Mouse (Mus musculus) MEL (cell line): ENCODE results near the gene Fabp7. TPM values are rescaled to one million over a fixed set of nuclear protein-coding genes. Genes with fewer than 3 reads are reported as not detected.

ENCODE experiments used
- DNase-seq: peaks from one replicate; pipeline ENCODE4 v3.0.0; 2011; ENCODE audit warnings: low read depth, low spot score
- H3K27ac ChIP-seq: 2 replicates; pipeline ENCODE4 v1.5.1; 2012; ENCODE audit warnings: low read depth, mild to moderate bottlenecking, control low read depth, low read length, moderate library complexity; ENCODE audit not compliant: control insufficient read depth
- H3K27me3 ChIP-seq, 2 experiments: fragments of 150-350 bp in 1 of 2; sonication (generic) in 1 of 2; 2 replicates each; pipeline ENCODE4 v1.6.1; 2012; ENCODE audit warnings: low read length in 2 of 2, mild to moderate bottlenecking in 2 of 2, improper control_type of control experiment in 1 of 2, moderate library complexity in 1 of 2; ENCODE audit not compliant: insufficient read depth in 2 of 2, control insufficient read depth in 1 of 2
- H3K36me3 ChIP-seq, 2 experiments: 2 replicates each; pipeline ENCODE4 v1.6.1; 2012 to 2014; ENCODE audit warnings: low read length in 2 of 2, improper control_type of control experiment in 1 of 2, inconsistent platforms in 1 of 2, mild to moderate bottlenecking in 1 of 2; ENCODE audit not compliant: insufficient read depth in 2 of 2, control insufficient read depth in 1 of 2
- H3K4me1 ChIP-seq, 2 experiments: fragments of 150-350 bp in 1 of 2; sonication (generic) in 1 of 2; 2 replicates each; pipeline ENCODE4 v1.6.1; 2012; ENCODE audit warnings: low read length in 2 of 2, improper control_type of control experiment in 1 of 2, mild to moderate bottlenecking in 1 of 2; ENCODE audit not compliant: insufficient read depth in 2 of 2, control insufficient read depth in 1 of 2
- H3K4me3 ChIP-seq, 2 experiments: fragments of 150-350 bp in 1 of 2; sonication (generic) in 1 of 2; 2 replicates each; pipeline ENCODE4 v1.5.1; 2012; ENCODE audit warnings: low read depth in 2 of 2, low read length in 2 of 2, mild to moderate bottlenecking in 2 of 2, moderate library complexity in 2 of 2, control low read depth in 1 of 2, improper control_type of control experiment in 1 of 2; ENCODE audit not compliant: control insufficient read depth in 1 of 2, insufficient read depth in 1 of 2
- H3K79me2 ChIP-seq: 2 replicates; pipeline ENCODE4 v1.6.1; 2012; ENCODE audit warnings: mild to moderate bottlenecking, low read length, moderate library complexity; ENCODE audit not compliant: control insufficient read depth, poor library complexity, insufficient read depth
- H3K9ac ChIP-seq: 2 replicates; pipeline ENCODE4 v1.6.1; 2012; ENCODE audit warnings: low read depth, mild to moderate bottlenecking, control low read depth, low read length, moderate library complexity; ENCODE audit not compliant: control insufficient read depth, poor library complexity, severe bottlenecking
- H3K9me3 ChIP-seq: fragments of 150-350 bp; sonication (generic); replicated peaks from 2 replicates; pipeline ENCODE4 v1.6.1; 2012; ENCODE audit warnings: mild to moderate bottlenecking, low read length, improper control_type of control experiment, moderate library complexity; ENCODE audit not compliant: insufficient read depth
- KAT2A ChIP-seq: conservative IDR thresholded peaks from 2 replicates; pipeline ENCODE4 v1.6.1; 2012; ENCODE audit warnings: low read depth, low read length, improper control_type of control experiment, inconsistent platforms
- POLR2AphosphoS2 ChIP-seq: IDR thresholded peaks from 2 replicates; pipeline ENCODE4 v1.6.1; 2011; ENCODE audit warnings: low read length, improper control_type of control experiment
- ZKSCAN1 ChIP-seq: IDR thresholded peaks from 2 replicates; pipeline ENCODE4 v1.6.1; 2012; ENCODE audit warnings: low read depth, mild to moderate bottlenecking, inconsistent platforms, low read length, improper control_type of control experiment, moderate library complexity
- ZMIZ1 ChIP-seq: IDR thresholded peaks from 2 replicates; pipeline ENCODE4 v1.6.1; 2012; ENCODE audit warnings: low read depth, mild to moderate bottlenecking, inconsistent platforms, low read length, improper control_type of control experiment, moderate library complexity
- polyA plus RNA-seq, 2 experiments: library from polyadenylated mRNA; stranded (reverse) in 1 of 2; unstranded in 1 of 2; fragments of >175 nt in 1 of 2; fragments of >200 nt in 1 of 2; gene quantifications; 2 replicates each; pipeline versions ENCODE4 v1.2.1 to v1.2.4; 2012; ENCODE audit warnings: low replicate concordance in 2 of 2, low read depth in 1 of 2; ENCODE audit not compliant: insufficient read length in 2 of 2, insufficient read depth in 1 of 2, missing spikeins in 1 of 2
- total RNA-seq: library from RNA; depleted of rRNA; stranded (reverse); fragments of 300-350 nt; gene quantifications from 2 replicates; pipeline ENCODE4 v1.2.3, GENCODE M21; 2012; rRNA removed

Gene Fabp7
- total and polyA plus RNA-seq, 3 experiments = 4.1 to 26.4 TPM; not detected in 1

- Histone ChIP-seq H3K36me3 (no peaks in the 10 kb centered on the region), H3K79me2 (no peaks in the 10 kb centered on the region), H3K9ac (no peak overlapping the region), H3K4me3 (no peak overlapping the region), H3K4me1 (no peaks in the 10 kb centered on the region), H3K27me3 (no peaks in the 10 kb centered on the region), H3K27ac (no peak overlapping the region), H3K9me3 (no peaks in the 10 kb centered on the region)
- no peak for DNase-seq
- TF ChIP-seq ZKSCAN1 (no peak), POLR2AphosphoS2 (no peak), ZMIZ1 (no peak), KAT2A (no peak)
Measured at GRCm38 (mm10) chr10:57835982-57836381, 51.3 kb downstream of the Fabp7 start.

Other genes with a start within 250 kb of the Fabp7 start
- gene Pkib, start 152.9 kb upstream of the Fabp7 start, total RNA-seq = not detected in 2 replicates
- gene Pkib, start 152.9 kb upstream of the Fabp7 start, polyA plus RNA-seq = not detected
- gene Smpdl3a, start 9.5 kb downstream of the Fabp7 start, total RNA-seq = 0.04 TPM in 1 of 2 replicates, not detected in the other
- not detected for gene Smpdl3a, start 9.5 kb downstream of the Fabp7 start, polyA plus RNA-seq